Comparison of ENCODE assay signal across 8 mouse cellular contexts in the genomic region with DNA sequence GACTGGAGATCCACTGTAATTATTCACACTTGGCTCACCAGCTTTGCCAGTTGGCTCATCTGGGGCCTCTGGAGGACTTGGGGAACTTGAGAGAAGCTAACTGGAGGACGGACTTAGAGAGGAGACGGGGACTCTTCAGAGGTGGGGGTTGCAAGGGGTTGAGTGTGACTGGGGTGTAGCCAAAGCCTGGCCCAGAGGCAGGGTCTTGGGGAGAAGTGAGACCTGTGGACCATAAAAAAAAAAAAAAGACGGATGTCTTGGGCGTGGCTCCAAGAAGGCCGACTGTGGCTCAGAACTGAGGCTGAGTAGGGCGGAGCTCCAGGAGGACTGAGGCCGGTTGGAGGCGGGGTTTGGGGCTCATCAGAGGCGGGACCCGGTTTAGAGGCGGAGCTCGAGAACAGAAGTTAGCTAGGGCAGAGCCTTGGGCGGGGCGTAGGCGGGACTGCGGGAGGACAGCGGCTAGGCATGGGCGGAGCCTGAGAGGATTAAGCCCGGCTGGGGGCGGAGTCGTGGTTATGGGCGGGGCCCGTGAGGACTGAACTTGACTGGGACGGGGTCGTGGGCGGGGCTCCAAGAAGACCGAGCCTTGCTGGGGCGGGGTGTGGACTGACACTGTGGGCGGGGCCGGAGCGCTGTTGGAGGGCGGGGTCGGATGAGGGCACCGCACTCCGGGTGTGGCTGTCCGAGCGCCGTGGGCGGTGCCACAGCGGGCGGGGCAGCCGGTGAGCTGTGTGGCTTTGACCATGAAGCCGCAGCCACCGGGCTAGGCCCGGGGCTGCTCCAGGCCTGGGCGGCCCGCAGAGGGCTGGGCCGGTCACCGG. TPM values are rescaled to one million over a fixed set of nuclear protein-coding genes. Genes with fewer than 3 reads are reported as not detected.
DNase-seq lines count a peak whose midpoint lies in the region; ATAC-seq lines count a peak whose summit lies in the region.

A gene (plus strand): TSS at position 638 of the 821 bp plus-strand sequence.

- intact Hi-C loops in gastrocnemius, postnatal 14 days (cut with DNase I; ENCODE audit: low total_unique reads), result no loop called here
- intact Hi-C loops in left cerebral cortex, postnatal 10 days (cut with DNase I), result no loop called here

- peak; percentile 88 for ATAC-seq in inflammation-experienced regulatory T-cells, adult 6 months
- peak; percentile 90 for ATAC-seq in megakaryocyte-erythroid progenitor cell, adult 5-6 weeks (replicated peaks; ENCODE audit: low FRiP score, low TSS enrichment, poor library complexity, severe bottlenecking)

- peak; percentile 99 to 100 for DNase-seq in adrenal gland, adult (ENCODE audit: inconsistent age in 2 of 2, low spot score in 1 of 2)
- DNase-seq in embryo, embryonic 10.5 days (ENCODE audit: low spot score), result peak; percentile 99
- DNase-seq in gastrocnemius, postnatal 14 days, result peak; percentile 97
- DNase-seq in left cerebral cortex, postnatal 10 days (ENCODE audit: extremely low spot score in 1 of 2, low spot score in 2 of 2), result peak; percentile 86 to 98
- DNase-seq in right cerebral cortex, postnatal 25 days, result peak; percentile 91
- peak; percentile 95 to 96 for DNase-seq in urinary bladder, postnatal 4 days (ENCODE audit: low spot score in 2 of 2)

RNA-seq across cellular contexts. Expression of the gene that starts here (rescaled TPM):
- total RNA-seq in gastrocnemius, postnatal 14 days (2021), result 10 to 100 TPM; 23.0 to 25.8 TPM
- 1 to 10 TPM; 1.5 to 6.7 (median 2.2) TPM for polyA plus RNA-seq in inflammation-experienced regulatory T-cells, adult 6 months (2017; shearing (Covaris generic))
- total RNA-seq in left cerebral cortex, postnatal 10 days (2021), result 10 to 100 TPM; 64.3 to 69.0 TPM
- total RNA-seq in megakaryocyte-erythroid progenitor cell, adult 5-6 weeks (2014; fragmentation: Nextera tagmentation), result 1.3 TPM in 1 of 2 replicates, not detected in the other
- total RNA-seq in megakaryocyte-erythroid progenitor cell, adult 5-6 weeks (2017), result 4.1 TPM in 1 of 2 replicates, not detected in the other

Comparison
In these comparisons a context has a peak if more than half of its experiments do, and no peak if none do; other contexts are left out.
1. Peak in every context shown above with its lines: DNase-seq and ATAC-seq.
2. RNA of the gene that starts here (total RNA-seq): 64.3 to 69.0 TPM in left cerebral cortex, postnatal 10 days and 23.0 to 25.8 TPM in gastrocnemius, postnatal 14 days; 1.3 to 4.1 TPM in megakaryocyte-erythroid progenitor cell, adult 5-6 weeks; every median in the first group is over 4 times any median in the second.